Mouse (Mus musculus): ENCODE data around the gene Rnf217.

Gene Rnf217

DNA sequence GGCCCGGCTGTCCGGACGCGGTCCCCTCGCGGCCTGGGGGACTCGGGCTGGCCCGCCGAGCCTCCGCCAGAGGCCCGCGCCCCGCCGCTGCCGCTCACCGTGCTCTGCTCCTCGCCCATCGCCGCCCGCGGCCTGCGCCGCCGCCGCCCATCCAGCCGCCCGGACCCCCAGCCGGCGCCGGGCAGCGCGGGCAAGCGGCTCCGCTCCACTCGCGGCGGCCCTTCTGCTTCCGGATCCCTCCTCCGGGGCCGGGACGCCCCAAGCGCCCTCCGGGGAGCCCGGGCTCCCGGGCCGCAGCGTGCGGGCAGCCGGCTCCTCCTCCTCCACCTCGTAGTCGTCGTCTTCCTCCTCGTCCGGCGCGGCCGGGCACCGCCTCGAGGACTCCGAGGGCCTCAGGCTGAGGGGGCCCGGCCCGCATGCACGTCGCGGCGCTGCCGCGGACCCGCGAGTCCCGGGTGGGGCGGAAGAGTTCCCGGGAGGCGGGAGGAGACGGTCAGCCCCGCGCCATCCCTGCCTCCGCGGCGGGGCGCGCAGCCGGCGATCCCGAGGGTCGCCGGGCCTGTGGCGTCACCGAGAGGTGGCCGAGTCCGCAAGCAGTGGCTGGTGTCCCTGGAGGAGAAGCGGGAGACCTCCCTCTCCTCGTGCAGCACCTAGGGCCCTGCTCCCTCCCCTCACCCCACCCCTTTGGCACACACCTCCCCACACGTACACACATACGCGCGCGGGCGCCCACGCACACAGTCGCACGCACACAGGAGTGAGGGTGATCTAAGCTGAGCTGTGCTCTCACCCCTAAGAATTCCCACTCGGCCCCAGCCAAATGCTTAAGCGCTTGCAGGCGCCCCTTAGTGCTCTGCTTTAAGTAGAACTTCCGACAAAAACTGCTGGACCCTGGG is at the start of gene Rnf217:
Rnf217 (minus strand) TSS at position 119 of the 896 bp plus-strand sequence.
- no peak for DNase-seq (ENCODE audit: extremely low spot score, low read depth, low spot score)

DNA sequence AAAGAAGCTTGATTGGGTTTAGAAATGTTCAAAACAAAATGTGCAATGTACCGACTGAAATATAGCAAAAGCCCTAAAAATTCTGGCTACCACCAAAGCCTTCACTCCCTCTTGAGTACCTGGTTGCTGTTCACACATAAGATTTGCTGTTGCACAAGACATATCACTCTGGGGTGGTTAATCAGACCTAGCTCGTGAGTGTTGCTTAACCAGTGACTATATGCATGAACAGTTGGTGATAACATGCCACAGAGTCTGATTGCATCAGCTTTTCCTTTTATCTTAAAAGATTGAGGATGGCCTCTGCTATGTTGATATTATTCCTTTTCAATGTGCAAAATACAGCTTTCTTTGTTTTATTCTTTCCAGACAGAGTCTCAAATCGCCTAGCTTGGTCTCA is 38.3 kb upstream of the Rnf217 start:
- no peak for DNase-seq (ENCODE audit: extremely low spot score, low read depth, low spot score)

DNA sequence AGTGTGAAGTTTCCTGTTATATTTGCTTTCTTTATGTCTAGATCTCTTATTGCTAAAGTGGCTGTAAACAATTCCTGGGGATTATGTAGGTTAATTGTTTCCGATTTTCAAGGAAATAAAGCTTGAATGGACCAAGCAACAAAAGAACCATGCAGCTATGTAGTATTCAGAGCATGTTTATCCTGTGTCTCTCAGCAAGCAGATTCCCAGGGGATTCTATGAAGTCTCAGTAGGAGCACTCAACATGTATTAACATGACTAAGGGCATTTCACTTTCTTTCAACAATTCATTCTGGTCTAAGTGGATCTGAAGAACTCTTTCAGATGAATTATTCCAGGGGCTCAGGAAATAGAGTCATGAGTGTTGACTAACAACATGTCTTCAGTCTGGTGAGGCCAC is 37.1 kb upstream of the Rnf217 start:
- DNase-seq (ENCODE audit: extremely low spot score, low read depth, low spot score): no peak

DNA sequence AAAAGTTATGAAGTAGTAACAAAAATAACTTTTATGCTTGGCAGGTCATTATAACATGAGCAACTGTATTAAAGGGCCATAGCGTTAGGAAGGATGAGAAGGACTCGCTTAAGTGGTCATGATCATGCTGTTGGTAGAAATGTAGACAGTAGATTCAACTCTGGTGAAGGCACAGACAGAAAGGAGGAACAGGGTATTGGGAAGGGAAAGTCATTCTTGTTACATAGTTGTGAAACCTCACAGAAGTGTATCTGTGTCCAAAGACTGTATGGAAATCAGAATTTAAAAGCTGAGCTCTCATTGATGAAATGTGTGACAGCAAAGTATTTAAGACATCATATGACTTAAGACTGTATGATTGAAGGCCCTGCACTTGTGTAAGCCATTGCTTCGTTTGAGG is 26.1 kb upstream of the Rnf217 start:
- DNase-seq (ENCODE audit: extremely low spot score, low read depth, low spot score): no peak

DNA sequence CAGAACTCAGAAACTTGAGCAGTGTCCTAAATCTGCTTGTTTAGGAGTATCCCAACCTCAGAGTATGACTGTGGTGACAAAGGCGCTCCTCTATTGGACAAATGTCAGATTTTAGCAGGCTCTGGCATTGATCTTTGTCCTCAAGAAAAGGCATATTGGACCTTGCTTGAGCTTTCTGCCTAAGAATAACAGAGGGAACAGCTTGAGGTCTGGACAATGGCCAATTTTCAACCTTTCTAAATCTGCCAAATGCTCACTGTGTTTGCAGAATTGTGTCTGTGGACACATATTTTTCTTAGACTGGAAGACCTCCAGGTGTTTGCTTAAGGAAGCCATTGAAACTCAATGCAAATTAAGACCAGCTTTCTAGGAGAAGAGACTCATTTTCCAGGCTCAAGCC is 23.0 kb upstream of the Rnf217 start:
- no peak for DNase-seq (ENCODE audit: extremely low spot score, low read depth, low spot score)

DNA sequence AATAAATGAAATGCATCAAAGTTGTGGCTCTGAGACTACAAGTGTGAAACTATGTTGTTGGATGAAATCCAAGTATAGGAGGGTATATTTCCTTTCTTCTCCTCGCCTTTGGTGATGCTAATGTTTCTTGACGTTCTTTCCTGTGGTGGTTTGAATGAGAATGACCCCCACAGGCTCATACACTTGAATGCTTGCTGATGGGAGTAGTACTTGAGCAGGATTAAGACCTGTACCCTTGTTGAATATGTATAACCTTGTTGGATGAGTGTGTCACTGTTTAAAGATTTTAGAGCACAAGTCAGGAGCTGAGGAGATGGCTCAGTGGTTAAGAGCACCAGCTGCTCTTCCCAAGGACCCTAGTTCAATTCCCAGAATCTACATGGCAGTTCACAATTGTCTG is 6.4 kb upstream of the Rnf217 start:
- DNase-seq (ENCODE audit: extremely low spot score, low read depth, low spot score): no peak

DNA sequence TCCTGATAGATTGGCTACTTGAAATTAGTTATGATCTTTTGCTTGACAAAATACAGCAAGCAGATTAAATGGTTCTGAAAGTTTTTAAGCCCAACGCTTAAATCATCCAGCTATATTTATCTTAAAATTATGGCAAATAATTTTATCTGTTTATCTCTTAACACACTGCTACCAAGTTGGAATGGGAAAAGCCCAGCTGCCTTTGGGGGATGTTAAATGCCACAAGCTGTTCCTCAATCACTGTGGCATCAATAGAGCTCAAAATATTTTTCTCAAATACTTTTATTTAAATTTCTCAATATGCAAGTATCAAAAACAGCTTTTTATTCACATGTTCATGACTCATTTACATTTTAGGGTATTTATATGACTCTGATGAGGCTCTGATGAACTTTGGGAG is 5.1 kb upstream of the Rnf217 start:
- DNase-seq (ENCODE audit: extremely low spot score, low read depth, low spot score): no peak

DNA sequence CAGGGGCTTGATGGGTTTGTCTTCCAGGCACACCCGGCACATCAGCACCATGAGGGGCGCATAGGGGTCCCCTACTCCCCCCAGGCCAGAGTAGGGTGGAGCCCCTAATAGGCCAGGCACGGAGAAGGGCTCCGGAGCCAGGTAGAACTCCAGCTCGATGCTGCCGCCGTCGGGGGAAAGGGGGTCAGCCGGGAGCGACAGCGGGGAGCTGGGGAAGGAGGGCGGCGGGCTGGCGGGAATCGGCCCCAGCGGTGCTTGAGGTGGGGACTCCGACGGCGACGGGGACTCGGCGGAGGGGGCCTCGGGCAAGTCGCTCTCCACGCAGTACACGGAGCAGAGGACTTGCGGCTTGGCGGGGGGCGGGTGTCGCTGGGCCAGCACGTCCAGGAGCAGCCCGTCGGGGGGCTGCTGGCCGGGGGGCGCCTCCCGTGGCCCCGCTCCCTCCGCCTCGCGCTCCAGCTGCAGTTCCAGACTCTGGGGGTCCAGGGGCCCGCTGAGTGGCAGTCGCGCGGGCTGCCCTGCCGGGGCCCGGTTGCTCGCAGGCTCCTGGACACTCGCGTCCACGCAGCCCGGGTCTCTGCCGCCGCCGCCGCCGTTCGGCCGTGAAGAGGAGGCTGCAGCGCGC is 431 bp downstream of the Rnf217 start:
- DNase-seq (ENCODE audit: extremely low spot score, low read depth, low spot score): no peak

DNA sequence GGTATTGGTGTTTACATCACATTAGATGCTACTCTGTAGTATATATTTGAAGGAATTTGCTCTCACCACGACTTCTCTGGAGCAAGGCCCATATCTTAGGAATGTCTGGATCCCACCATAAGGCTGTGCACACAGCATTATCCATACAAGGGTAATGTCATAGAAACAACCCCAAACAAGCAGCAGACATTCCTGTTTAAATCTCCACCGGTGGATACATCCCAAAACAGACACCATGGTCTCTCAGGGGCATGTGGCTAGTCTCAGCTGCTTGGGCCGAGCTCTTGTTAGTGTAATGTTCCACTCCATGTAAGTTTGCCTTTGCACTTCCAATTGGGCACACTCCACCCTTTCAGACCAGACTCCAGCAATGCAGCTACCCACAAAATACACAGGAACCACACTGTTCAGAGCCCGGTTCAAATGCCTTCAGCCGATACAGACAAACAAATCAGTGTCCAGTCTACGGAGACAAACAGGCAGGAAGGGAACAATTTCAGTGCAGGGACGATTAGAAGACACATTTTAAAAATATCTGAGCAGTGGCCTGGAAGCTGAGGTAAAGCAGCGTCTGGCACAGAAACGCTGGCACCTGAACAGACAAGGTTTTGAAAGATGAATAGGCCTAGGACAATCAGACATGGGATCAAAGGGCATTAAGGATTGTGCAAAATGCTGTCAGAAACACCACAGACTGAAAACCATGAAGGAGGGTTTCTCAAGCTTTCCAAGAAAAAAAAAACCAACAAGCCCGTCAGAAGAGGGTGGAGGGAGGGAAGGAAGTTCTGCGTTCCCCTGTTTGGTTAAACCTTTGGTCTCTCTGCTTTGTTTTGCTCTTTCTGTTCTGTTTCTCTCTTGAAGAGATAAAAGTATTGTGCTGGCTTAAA is 1.8 kb downstream of the Rnf217 start:
- DNase-seq (ENCODE audit: extremely low spot score, low read depth, low spot score): no peak

DNA sequence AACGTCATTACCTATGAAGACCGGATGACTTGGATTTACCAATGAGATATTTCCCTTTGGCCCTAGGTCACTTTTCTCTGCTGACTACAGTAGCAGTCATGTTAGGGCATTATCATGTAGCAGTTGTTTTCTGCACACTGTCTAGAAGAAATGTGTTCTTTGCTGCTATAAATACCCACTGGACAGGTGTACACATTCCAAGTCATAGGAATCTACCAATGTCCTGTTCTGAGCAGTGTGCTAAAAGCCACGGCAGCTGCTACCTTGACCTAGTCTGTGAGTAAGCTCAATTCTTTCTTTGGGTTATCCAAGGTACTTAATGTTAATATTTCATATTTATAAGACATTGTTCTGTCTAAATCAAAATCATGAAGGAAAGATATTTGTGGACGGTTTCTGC is 5.1 kb downstream of the Rnf217 start:
- DNase-seq (ENCODE audit: extremely low spot score, low read depth, low spot score): no peak

DNA sequence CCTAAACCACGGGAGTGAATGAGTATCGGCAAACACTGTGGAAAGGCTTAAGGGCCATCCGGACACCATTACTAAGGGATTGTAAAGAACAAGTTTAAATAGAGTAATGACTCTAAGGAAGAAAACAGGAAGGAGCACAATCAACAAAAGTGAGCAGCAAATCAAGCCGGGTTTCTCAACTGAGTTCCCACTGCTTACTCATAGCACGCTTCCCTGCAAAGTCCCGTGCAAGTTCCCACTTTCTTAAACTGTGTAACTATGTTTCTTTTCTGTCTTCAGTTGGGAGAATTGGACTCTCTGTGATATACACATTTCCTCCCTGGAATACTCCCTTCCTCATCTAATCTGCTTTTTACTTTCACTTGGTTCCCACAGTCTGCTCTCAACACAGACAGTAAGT is 8.9 kb downstream of the Rnf217 start:
- DNase-seq (ENCODE audit: extremely low spot score, low read depth, low spot score): no peak

DNA sequence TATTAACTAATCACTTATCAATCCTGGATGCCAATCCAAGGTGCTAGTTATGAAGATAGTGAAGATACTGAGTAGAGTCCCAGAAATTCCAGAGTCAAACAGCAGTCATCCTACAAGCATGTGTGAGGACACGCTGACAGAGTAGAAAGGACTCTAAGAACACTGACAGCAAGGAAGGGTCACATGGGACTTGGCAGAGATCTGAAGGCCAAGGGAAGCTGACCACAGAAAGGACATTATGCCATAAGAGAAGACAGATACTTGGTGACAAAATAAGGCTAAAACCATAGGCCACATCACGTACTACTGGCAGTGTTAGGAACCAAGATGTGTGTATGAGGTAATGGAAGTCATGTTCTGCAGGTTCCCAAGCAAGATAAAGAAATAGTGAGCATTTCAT is 11.1 kb downstream of the Rnf217 start:
- DNase-seq (ENCODE audit: extremely low spot score, low read depth, low spot score): no peak

DNA sequence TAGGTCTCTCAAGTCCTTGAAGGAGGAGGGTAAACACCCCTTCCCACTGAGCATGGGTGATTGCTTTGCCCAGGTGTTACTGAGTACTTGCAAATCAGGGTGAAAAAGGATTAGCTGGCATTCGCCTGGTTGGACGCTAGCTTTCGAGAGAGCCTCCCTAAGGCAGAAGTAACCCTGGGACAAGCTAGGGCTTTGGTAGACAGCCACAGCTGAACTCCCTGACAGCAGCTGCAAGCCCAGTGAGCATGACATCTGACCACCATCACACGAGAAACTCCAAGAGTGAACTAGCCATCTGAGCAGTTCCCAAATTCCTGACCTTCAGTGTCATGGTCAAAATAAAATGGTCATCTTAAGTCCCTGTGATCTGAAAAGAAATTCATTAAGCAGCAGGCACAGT is 12.2 kb downstream of the Rnf217 start:
- no peak for DNase-seq (ENCODE audit: extremely low spot score, low read depth, low spot score)

DNA sequence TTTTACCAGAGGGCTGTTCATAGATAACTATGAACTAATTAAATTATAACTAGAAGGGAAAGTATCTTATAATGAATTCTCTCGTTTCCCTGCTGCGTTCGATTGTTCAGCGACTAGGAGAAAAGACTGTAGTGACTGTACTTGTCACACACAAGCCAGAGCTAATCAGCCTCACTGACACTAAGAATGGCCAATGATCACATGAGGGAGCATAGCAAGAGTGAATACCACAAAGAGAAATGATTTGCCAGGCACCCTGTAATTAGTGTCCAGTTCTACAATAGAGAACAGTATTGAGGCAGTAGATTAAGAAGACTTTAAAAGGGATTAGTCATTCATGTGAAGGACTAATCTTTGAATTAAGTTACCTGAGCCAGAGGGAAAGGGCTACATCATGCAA is 13.7 kb downstream of the Rnf217 start:
- no peak for DNase-seq (ENCODE audit: extremely low spot score, low read depth, low spot score)

DNA sequence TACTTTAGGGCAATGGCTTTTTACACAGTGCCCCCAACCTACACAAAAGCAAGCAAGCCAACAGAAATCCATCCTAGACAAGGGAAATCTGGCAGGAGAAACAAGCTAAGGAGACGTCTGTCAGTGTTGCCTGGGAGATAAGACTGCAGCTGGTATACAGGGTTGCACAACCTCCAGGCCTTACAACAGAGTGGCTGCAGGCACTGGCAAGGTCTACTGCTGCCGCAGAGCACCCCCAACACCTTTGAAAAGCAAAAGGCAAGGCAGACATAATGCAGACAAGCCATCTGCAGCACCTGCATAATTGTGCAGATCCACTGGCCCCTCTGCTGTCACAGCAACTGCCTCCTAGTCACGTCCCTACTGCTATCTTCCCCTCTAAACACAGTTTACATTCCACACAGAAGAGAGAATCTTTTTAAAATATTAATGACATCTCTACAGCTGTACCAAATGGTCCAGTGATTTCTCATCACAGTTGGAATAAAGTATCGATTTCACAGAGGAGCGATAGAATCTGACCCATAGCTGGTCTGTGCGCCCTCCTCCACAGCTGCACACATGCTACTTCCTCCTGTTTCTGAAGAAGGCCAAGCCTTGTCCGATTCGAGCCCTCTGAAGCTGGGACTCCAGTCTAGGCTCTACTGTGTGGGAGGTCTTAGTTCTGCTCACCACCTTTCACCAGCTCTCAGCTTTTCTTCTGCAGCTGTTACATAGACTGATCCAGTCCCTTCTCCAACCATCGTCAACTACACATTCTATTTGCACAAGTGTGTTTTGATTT is 16.1 kb downstream of the Rnf217 start:
- no peak for DNase-seq (ENCODE audit: extremely low spot score, low read depth, low spot score)

DNA sequence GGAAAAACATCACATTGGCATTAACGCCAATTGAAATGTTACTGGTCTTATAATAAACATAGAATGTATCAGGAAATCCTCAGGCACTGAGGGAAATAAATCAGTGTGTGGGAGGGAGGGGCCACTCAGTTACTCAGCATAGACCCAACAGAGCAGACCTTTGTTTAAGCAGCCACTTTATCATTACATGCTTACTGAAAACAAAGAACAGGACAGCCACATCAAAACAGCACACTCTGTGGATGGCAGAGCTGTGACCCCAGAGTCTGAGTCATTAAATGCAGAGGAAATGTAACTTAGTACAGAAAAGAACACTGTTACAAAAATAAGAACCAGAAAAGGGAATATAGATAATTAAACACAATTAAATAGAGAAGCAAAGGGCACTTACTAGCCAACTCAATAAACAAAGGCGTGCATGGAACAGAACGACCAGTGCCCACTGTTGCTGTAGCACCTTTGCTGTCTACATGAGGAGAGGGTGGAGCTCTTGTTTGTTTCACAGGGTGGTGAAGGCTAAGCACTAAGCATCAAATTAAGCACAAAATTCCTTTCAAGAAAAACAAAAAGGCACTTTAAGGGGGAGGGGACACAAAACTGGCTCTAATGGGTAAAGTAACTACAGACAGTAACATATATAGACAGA is 16.8 kb downstream of the Rnf217 start:
- no peak for DNase-seq (ENCODE audit: extremely low spot score, low read depth, low spot score)

DNA sequence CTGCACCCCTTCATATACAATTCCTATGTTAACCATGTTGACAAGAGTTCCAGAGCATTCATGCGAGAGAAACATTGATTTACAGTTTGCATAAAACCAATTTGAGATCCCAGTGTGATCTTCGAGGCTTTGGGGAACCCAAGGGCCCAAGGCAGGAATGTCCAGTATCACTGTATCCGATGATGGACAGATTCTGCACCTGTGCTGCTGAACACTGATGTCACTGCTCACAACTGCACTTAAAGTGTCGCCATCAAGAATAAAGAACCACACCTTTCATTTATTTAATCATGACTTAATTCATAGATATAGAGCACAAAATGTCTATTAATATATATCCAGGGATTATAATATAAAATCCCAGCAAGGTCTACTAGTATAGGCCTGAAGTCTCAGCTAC is 28.3 kb downstream of the Rnf217 start:
- no peak for DNase-seq (ENCODE audit: extremely low spot score, low read depth, low spot score)

DNA sequence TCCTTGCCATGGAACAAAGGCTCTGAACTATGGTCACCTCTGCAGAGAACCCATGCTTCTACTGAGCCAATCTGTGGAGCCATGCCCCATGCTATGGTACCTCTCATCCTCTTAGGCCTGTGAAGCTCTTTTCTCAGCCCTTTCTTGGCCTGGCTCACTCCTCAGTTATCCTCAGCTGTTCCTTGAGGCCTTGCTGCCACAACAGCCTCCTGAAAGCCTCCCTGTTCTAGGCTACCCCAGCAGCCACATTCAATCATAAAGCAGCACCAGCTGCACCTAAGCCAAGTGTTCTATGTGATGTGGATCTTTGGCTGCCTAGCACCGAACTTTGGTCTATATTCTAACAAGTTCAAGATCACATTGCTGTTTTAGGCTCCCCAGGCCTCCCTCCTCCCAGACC is 28.9 kb downstream of the Rnf217 start:
- DNase-seq (ENCODE audit: extremely low spot score, low read depth, low spot score): no peak

DNA sequence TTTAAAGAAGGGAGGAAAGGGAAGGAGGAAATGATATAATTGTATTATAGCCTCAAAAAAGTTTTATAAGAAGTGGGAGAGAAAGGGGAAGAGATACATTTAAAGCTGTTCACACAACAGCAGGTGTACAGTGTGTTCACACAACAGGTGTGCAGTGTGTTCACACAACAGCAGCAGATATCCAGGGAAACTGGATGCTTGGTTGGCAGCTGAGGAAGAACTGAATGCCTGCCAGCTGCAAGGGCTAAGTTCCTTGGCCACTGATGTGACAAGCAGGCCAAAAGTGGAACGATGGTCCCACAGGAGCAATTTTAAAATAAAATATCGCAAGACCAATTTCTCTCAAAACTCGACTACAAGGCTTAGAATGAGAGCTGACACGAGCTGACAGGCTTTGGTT is 35.7 kb downstream of the Rnf217 start:
- no peak for DNase-seq (ENCODE audit: extremely low spot score, low read depth, low spot score)

DNA sequence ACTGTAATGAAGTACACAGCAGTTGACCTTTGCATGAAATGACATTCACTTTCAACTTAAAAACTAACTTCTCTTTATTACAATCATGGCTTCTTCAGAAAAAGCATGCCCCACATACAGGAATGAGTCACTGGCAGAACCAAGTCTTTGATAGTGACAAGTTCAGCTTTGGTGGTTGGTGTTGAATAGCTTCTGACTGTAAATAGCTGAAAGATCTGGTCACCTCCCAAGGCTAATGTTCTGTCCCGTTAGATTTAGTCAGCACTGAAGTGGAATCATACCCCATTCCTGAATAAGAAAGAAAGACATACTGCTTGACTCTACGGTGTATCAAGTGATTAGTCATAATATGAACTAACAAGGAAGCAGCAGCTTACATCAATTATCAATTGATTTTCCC is 51.7 kb downstream of the Rnf217 start:
- DNase-seq (ENCODE audit: extremely low spot score, low read depth, low spot score): no peak
